Mouse (Mus musculus): ENCODE results near the gene Dhx34. TPM values are rescaled to one million over a fixed set of nuclear protein-coding genes. Genes with fewer than 3 reads are reported as not detected.

Dhx34 gene
- polyA plus RNA-seq, 1 experiment = 28.4 TPM

GRCm38 (mm10) chr7:16254195-16254594 lies 32.4 kb upstream of the Dhx34 start:
- DNase-seq = no peak
- Histone ChIP-seq H3K4me1 (ENCODE audit: control insufficient read depth, insufficient read depth, low read length) (no peaks in the 10 kb centered on the region), H3K4me3 (replicated peaks; ENCODE audit: extremely low read depth, low read depth, low read length) (no peak overlapping the region)
- WGBS = 20% methylated on average over 4 of the region's 4 CpGs
- TF ChIP-seq CTCF (IDR thresholded peaks at IDR 0.05; ENCODE audit: insufficient read depth, low read length) (no peak), POLR2A (IDR thresholded peaks at IDR 0.05; ENCODE audit: borderline replicate concordance, extremely low read depth, low read depth, low read length) (no peak)

GRCm38 (mm10) chr7:16250687-16251086 lies 28.9 kb upstream of the Dhx34 start:
- 63% methylated on average over 5 of the region's 5 CpGs for WGBS
- TF ChIP-seq POLR2A (IDR thresholded peaks at IDR 0.05; ENCODE audit: borderline replicate concordance, extremely low read depth, low read depth, low read length) (no peak), CTCF (IDR thresholded peaks at IDR 0.05; ENCODE audit: insufficient read depth, low read length) (no peak)
- Histone ChIP-seq H3K4me3 (replicated peaks; ENCODE audit: extremely low read depth, low read depth, low read length) (no peak overlapping the region), H3K4me1 (ENCODE audit: control insufficient read depth, insufficient read depth, low read length) (no peaks in the 10 kb centered on the region)
- DNase-seq = no peak

- H3K4me1 ChIP-seq (ENCODE audit: control insufficient read depth, insufficient read depth, low read length) = no peaks in the 10 kb centered on the region
- 48% methylated on average over 1 of the region's 4 CpGs for WGBS
- H3K4me3 ChIP-seq (replicated peaks; ENCODE audit: extremely low read depth, low read depth, low read length) = no peak overlapping the region
- no peak for DNase-seq
- no peak for TF ChIP-seq CTCF (IDR thresholded peaks at IDR 0.05; ENCODE audit: insufficient read depth, low read length)
- no peak for TF ChIP-seq POLR2A (IDR thresholded peaks at IDR 0.05; ENCODE audit: borderline replicate concordance, extremely low read depth, low read depth, low read length)
Observed at GRCm38 (mm10) chr7:16245958-16246357, 24.1 kb upstream of the Dhx34 start.

- 30% methylated on average over 5 of the region's 5 CpGs for WGBS
- Histone ChIP-seq H3K4me1 (ENCODE audit: control insufficient read depth, insufficient read depth, low read length) (peaks cover 3% of the 10 kb centered on the region; the same call in 1 of the 2 replicates), H3K4me3 (replicated peaks; ENCODE audit: extremely low read depth, low read depth, low read length) (no peak within 1 kb of the TSS)
- DNase-seq = no peak
- no peak for TF ChIP-seq CTCF (IDR thresholded peaks at IDR 0.05; ENCODE audit: insufficient read depth, low read length)
- 0 out of 2 replicates have a peak, but pooled peaks have one; percentile 14 for TF ChIP-seq POLR2A (IDR thresholded peaks at IDR 0.05; ENCODE audit: borderline replicate concordance, extremely low read depth, low read depth, low read length)
Observed at GRCm38 (mm10) chr7:16244067-16244466, 22.2 kb upstream of the Dhx34 start, which contains the start of gene C5ar2. C5ar2 (minus strand) TSS chr7:16244154.

- TF ChIP-seq POLR2A (IDR thresholded peaks at IDR 0.05; ENCODE audit: borderline replicate concordance, extremely low read depth, low read depth, low read length) (no peak), CTCF (IDR thresholded peaks at IDR 0.05; ENCODE audit: insufficient read depth, low read length) (no peak)
- no peak for DNase-seq
- peaks cover 3% of the 10 kb centered on the region; the same call in 1 of the 2 replicates for H3K4me1 ChIP-seq (ENCODE audit: control insufficient read depth, insufficient read depth, low read length)
- H3K4me3 ChIP-seq (replicated peaks; ENCODE audit: extremely low read depth, low read depth, low read length) = no peak overlapping the region
- WGBS = 67% methylated on average over 6 of the region's 6 CpGs
Observed at GRCm38 (mm10) chr7:16242198-16242597, 20.4 kb upstream of the Dhx34 start.

GRCm38 (mm10) chr7:16241787-16242186 lies 19.9 kb upstream of the Dhx34 start:
- 55% methylated on average over 11 of the region's 11 CpGs for WGBS
- TF ChIP-seq CTCF (IDR thresholded peaks at IDR 0.05; ENCODE audit: insufficient read depth, low read length) (no peak), POLR2A (IDR thresholded peaks at IDR 0.05; ENCODE audit: borderline replicate concordance, extremely low read depth, low read depth, low read length) (no peak)
- DNase-seq = no peak
- Histone ChIP-seq H3K4me1 (ENCODE audit: control insufficient read depth, insufficient read depth, low read length) (peaks cover 3% of the 10 kb centered on the region; the same call in 1 of the 2 replicates), H3K4me3 (replicated peaks; ENCODE audit: extremely low read depth, low read depth, low read length) (no peak overlapping the region)

GRCm38 (mm10) chr7:16240978-16241303 lies 19.1 kb upstream of the Dhx34 start:
- DNase-seq = no peak
- peaks cover 3% of the 10 kb centered on the region; the same call in 1 of the 2 replicates for H3K4me1 ChIP-seq (ENCODE audit: control insufficient read depth, insufficient read depth, low read length)
- no peak overlapping the region for H3K4me3 ChIP-seq (replicated peaks; ENCODE audit: extremely low read depth, low read depth, low read length)
- 91% methylated on average over 1 of the region's 1 CpGs for WGBS
- TF ChIP-seq CTCF (IDR thresholded peaks at IDR 0.05; ENCODE audit: insufficient read depth, low read length) = no peak
- TF ChIP-seq POLR2A (IDR thresholded peaks at IDR 0.05; ENCODE audit: borderline replicate concordance, extremely low read depth, low read depth, low read length) = no peak

- no peak for TF ChIP-seq CTCF (IDR thresholded peaks at IDR 0.05; ENCODE audit: insufficient read depth, low read length)
- TF ChIP-seq POLR2A (IDR thresholded peaks at IDR 0.05; ENCODE audit: borderline replicate concordance, extremely low read depth, low read depth, low read length) = no peak
- WGBS = 62% methylated on average over 7 of the region's 7 CpGs
- Histone ChIP-seq H3K4me3 (replicated peaks; ENCODE audit: extremely low read depth, low read depth, low read length) (no peak overlapping the region), H3K4me1 (ENCODE audit: control insufficient read depth, insufficient read depth, low read length) (peaks cover 3% of the 10 kb centered on the region; the same call in 1 of the 2 replicates)
- DNase-seq = no peak
Observed at GRCm38 (mm10) chr7:16240281-16240977, 18.6 kb upstream of the Dhx34 start.

GRCm38 (mm10) chr7:16239554-16239997 lies 17.7 kb upstream of the Dhx34 start:
- 26% methylated on average over 9 of the region's 9 CpGs for WGBS
- TF ChIP-seq POLR2A (IDR thresholded peaks at IDR 0.05; ENCODE audit: borderline replicate concordance, extremely low read depth, low read depth, low read length) = no peak
- TF ChIP-seq CTCF (IDR thresholded peaks at IDR 0.05; ENCODE audit: insufficient read depth, low read length) = no peak
- Histone ChIP-seq H3K4me3 (replicated peaks; ENCODE audit: extremely low read depth, low read depth, low read length) (no peak overlapping the region), H3K4me1 (ENCODE audit: control insufficient read depth, insufficient read depth, low read length) (peaks cover 3% of the 10 kb centered on the region; the same call in 1 of the 2 replicates)
- DNase-seq = peak; percentile 41

GRCm38 (mm10) chr7:16229869-16230268 lies 8.0 kb upstream of the Dhx34 start:
- 34% methylated on average over 5 of the region's 5 CpGs for WGBS
- Histone ChIP-seq H3K4me1 (ENCODE audit: control insufficient read depth, insufficient read depth, low read length) (peaks cover 9% of the 10 kb centered on the region), H3K4me3 (replicated peaks; ENCODE audit: extremely low read depth, low read depth, low read length) (no peak overlapping the region)
- no peak for TF ChIP-seq POLR2A (IDR thresholded peaks at IDR 0.05; ENCODE audit: borderline replicate concordance, extremely low read depth, low read depth, low read length)
- TF ChIP-seq CTCF (IDR thresholded peaks at IDR 0.05; ENCODE audit: insufficient read depth, low read length) = no peak
- DNase-seq = no peak

Measured in lung, adult 2 months (tissue).